Mouse (Mus musculus) midbrain, embryonic 13.5 days (tissue): ENCODE data around the gene Plekha4. TPM values are rescaled to one million over a fixed set of nuclear protein-coding genes. Genes with fewer than 3 reads are reported as not detected.
"Not testable (repeated sequence)": the region's sequence is repeated elsewhere in the genome, so short reads cannot be mapped to it uniquely, and the experiment has no call there.

Source experiments
- ATAC-seq: fragments of 200-750 bp; cut with Nextera tagmentation; 2 replicates; pipeline ENCODE4 v1.8.0; 2017; ENCODE audit warnings: mild to moderate bottlenecking, moderate TSS enrichment, moderate library complexity
- H3K27ac ChIP-seq: fragments of 300-500 bp; sonication (generic); 2 replicates; pipeline ENCODE4 v1.5.1; 2015; ENCODE audit warnings: inconsistent platforms, mild to moderate bottlenecking, moderate library complexity
- H3K27me3 ChIP-seq: fragments of 300-500 bp; sonication (generic); 2 replicates; pipeline ENCODE4 v1.6.1; 2015; ENCODE audit warnings: mild to moderate bottlenecking, inconsistent platforms
- H3K36me3 ChIP-seq: fragments of 300-500 bp; sonication (generic); 2 replicates; pipeline ENCODE4 v1.6.1; 2015; ENCODE audit warnings: mild to moderate bottlenecking, inconsistent platforms
- H3K4me1 ChIP-seq: fragments of 300-500 bp; sonication (generic); replicated peaks from 2 replicates; pipeline ENCODE4 v1.6.1; 2015; ENCODE audit warnings: inconsistent platforms
- H3K4me2 ChIP-seq: fragments of 300-500 bp; sonication (generic); replicated peaks from 2 replicates; pipeline ENCODE4 v1.6.1; 2015; ENCODE audit warnings: moderate library complexity, mild to moderate bottlenecking, inconsistent platforms
- H3K4me3 ChIP-seq: fragments of 300-500 bp; sonication (generic); replicated peaks from 2 replicates; pipeline ENCODE4 v1.5.1; 2015; ENCODE audit warnings: mild to moderate bottlenecking, inconsistent platforms
- H3K9ac ChIP-seq: fragments of 300-500 bp; sonication (generic); replicated peaks from 2 replicates; pipeline ENCODE4 v1.6.1; 2015; ENCODE audit warnings: mild to moderate bottlenecking, inconsistent platforms
- H3K9me3 ChIP-seq: fragments of 300-500 bp; sonication (generic); 2 replicates; pipeline ENCODE4 v1.6.1; 2016; ENCODE audit warnings: mild to moderate bottlenecking, inconsistent platforms
- WGBS: fragments of 180-500 bp; shearing (Covaris S2); methylation state at CpG from one replicate; pipeline ENCODE4 v1.1.7; 2015; 5-methylcytosine and 5-hydroxymethylcytosine counted together
- polyA plus RNA-seq: library from polyadenylated mRNA; unstranded; fragments of >200 nt; fragmentation: Nextera tagmentation; extraction: Ambion mirVana; gene quantifications from 2 replicates; pipeline ENCODE4 v1.2.1, GENCODE M21; 2015

Plekha4 gene
- polyA plus RNA-seq, 1 experiment from 2014 or later: 0.46 TPM

DNA sequence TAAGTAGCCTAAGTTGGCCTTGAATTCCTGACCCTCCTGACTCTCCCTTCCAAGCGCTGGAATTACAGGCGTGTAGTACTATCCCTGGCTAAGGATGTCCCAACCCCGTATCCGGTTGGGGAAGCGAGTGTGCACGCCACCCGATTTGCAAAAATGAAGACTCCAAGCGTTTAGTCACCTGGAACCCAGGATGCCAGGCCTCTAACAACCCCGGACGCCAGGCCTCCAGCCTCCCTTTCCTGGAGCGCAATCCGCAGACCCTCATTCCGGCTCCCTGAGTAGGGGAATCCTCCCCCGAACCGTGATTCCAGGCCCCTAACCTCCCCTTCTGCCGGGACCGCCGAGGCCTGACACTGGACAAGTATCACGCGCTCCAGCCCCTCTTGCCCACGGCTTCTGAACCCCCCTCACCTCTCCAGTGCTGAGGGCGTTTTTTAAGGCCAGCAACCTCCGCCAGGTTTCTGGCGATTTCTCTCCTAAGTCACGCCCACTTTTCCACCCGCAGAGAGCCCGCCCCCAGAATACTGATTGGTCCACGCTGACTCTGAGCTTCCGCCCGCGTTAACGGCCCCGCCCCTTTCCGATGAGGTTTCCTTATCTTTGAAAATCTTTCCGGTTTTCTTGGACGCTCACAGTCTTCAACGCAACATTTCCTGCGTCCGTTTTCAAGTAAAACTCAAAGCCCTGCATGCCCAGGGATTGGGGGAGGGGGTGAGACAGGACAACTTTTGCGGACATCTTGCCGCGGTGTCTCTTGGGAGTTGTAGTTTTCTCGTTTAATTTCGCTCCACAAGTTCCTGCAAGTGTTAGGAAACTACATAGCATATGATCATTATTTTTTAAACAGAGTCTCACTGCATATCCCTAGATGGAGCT is 16.0 kb upstream of the Plekha4 start, which contains the start of gene Nucb1:
TSS of gene Nucb1 (minus strand) at position 495 of the 876 bp plus-strand sequence.
- Histone ChIP-seq H3K36me3 (peaks cover 18% of the 10 kb centered on the region), H3K4me2 (peak within 1 kb of the TSS; percentile 92), H3K4me3 (peak within 1 kb of the TSS; percentile 54), H3K4me1 (peaks cover 18% of the 10 kb centered on the region), H3K27ac (peak within 1 kb of the TSS; percentile 41), H3K9ac (peak within 1 kb of the TSS; percentile 76), H3K9me3 (no peaks in the 10 kb centered on the region), H3K27me3 (no peaks in the 10 kb centered on the region)
- under 1% methylated on average over 44 of the region's 44 CpGs for WGBS
- peak; percentile 89 for ATAC-seq

DNA sequence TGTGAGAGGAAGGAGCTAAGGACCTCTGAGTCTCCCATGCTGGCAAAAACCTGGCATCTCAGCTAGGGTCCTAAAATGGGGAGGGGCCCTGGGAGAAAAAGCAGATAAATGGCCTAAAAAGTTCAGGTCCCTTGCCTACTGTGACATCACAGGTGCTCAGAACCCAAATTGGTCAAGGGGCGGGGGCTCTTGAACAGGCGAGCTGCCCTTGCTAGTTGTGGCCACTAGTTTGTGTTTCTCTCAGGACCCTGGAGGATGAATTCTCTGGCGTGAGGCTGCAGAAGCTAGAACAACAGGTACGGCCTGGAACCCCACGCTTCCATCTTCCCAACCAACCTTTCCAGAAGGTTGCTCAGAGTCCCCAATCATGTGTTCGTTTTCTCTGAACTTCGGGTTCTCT is 11.7 kb upstream of the Plekha4 start:
- no peaks in the 10 kb centered on the region for H3K9me3 ChIP-seq
- H3K4me1 ChIP-seq: peaks cover 4% of the 10 kb centered on the region
- no peak overlapping the region for H3K4me2 ChIP-seq
- no peak overlapping the region for H3K4me3 ChIP-seq
- WGBS: 84% methylated on average over 7 of the region's 7 CpGs
- no peak overlapping the region for H3K27ac ChIP-seq
- ATAC-seq: no peak
- H3K9ac ChIP-seq: no peak overlapping the region
- no peaks in the 10 kb centered on the region for H3K36me3 ChIP-seq
- H3K27me3 ChIP-seq: no peaks in the 10 kb centered on the region

DNA sequence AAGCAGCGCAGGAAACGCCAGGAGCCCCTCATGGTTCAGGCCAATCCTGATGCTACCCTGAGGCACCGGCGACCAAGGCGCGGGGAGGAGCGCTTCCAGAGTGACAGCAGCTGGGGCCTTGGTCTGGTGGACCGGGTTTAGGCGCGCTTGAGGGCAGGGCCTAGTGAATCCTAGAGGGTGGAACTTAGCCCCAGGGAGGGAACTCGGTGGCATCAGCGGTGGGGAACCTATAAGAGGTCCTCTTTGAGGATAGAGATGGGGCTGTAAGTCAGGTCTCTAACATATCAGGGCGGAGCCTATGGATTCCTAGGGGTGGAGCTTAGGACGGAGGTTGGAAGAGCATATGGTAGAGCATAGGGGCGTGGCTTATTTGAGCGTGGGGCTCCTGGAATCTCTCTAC is 10.7 kb upstream of the Plekha4 start:
- no peak for ATAC-seq
- no peaks in the 10 kb centered on the region for H3K9me3 ChIP-seq
- H3K4me2 ChIP-seq: no peak overlapping the region
- no peak overlapping the region for H3K27ac ChIP-seq
- no peak overlapping the region for H3K9ac ChIP-seq
- no peaks in the 10 kb centered on the region for H3K27me3 ChIP-seq
- no peaks in the 10 kb centered on the region for H3K4me1 ChIP-seq
- 26% methylated on average over 16 of the region's 16 CpGs for WGBS
- H3K4me3 ChIP-seq: no peak overlapping the region
- no peaks in the 10 kb centered on the region for H3K36me3 ChIP-seq

DNA sequence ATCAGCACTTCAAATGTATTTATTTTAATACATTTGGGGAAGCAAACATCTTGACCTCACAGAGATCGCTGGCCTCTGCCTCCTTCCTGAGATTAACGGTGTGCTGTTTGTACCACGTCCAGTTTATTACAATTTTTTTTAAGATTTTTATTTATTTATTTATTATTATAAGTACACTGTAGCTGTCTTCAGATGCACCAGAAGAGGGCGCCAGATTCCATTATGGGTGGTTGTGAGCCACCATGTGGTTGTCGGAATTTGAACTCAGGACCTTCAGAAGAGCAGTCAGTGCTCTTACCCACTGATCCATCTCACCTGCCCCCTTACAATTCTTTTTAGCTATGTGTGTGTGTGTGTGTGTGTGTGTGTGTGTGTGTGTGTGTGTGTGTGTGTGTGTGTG is 9.3 kb upstream of the Plekha4 start:
- H3K27me3 ChIP-seq, H3K9me3 ChIP-seq, H3K4me2 ChIP-seq, H3K4me1 ChIP-seq, H3K4me3 ChIP-seq, ATAC-seq, H3K27ac ChIP-seq, H3K9ac ChIP-seq, H3K36me3 ChIP-seq: not testable (repeated sequence)
- WGBS: 71% methylated on average over 5 of the region's 5 CpGs

DNA sequence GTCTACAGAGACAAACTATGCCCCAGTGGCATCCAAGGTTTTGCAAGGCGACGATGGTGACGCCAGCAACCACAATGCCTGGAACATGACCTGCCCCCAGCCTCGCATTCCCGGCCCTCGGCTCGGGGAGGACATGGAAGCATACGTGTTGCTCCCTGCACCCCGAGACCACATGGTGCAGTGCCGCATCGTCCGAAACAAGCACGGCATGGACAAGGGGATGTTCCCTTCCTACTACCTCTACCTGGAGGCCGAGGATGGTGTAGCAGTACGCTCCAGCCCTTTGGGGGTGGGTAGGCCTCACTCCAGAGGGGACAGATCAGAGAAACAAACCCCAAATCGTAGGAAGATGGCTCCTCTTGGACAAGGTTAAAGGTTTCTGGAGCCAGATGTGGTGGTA is 7.5 kb upstream of the Plekha4 start:
- WGBS: 93% methylated on average over 16 of the region's 16 CpGs
- no peaks in the 10 kb centered on the region for H3K27me3 ChIP-seq
- no peaks in the 10 kb centered on the region for H3K9me3 ChIP-seq
- no peak overlapping the region for H3K4me3 ChIP-seq
- H3K36me3 ChIP-seq: no peaks in the 10 kb centered on the region
- H3K9ac ChIP-seq: no peak overlapping the region
- H3K4me2 ChIP-seq: no peak overlapping the region
- ATAC-seq: no peak
- no peak overlapping the region for H3K27ac ChIP-seq
- peaks cover 12% of the 10 kb centered on the region; the same call in 1 of the 2 replicates for H3K4me1 ChIP-seq

DNA sequence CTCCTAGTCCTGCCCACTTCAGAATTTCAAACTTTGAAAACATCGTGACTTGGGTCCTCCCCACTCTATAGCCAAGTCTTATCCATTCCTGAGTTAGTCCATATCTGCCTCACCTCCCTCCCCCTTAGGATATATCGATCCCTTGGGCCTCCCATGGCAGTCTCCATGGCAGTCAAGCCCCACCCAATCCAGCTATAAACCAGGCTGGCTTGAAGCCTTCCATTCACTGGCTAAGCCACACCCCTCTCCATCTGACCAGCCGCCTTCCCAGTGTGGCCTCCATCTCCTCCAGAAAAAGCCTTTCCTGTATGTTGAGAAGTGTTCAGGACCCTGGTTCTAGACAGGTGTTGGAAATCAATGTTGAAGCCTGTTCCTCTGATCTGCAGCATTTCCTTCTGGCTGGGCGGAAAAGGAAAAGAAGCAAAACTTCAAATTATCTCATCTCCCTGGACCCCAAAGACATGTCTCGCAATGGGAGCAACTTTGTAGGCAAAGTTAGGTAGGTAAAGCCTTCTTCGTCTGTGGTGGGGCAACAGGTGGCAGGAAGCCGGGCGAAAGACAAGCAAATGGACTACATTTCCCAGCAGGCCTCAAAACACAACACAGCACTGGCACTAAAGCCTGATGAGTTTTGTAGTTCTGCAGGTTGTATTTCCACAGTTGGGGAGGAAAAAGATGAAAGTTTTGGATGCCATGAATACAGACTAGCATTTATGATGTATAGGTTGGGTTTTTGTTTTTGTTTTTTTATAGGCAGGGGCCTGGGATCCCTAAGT is 6.6 kb upstream of the Plekha4 start:
- Histone ChIP-seq H3K4me3 (no peak overlapping the region), H3K27ac (no peak overlapping the region), H3K4me2 (no peak overlapping the region), H3K27me3 (no peaks in the 10 kb centered on the region), H3K4me1 (peaks cover 16% of the 10 kb centered on the region), H3K36me3 (no peaks in the 10 kb centered on the region), H3K9me3 (no peaks in the 10 kb centered on the region), H3K9ac (no peak overlapping the region)
- ATAC-seq: no peak
- WGBS: 84% methylated on average over 8 of the region's 8 CpGs

DNA sequence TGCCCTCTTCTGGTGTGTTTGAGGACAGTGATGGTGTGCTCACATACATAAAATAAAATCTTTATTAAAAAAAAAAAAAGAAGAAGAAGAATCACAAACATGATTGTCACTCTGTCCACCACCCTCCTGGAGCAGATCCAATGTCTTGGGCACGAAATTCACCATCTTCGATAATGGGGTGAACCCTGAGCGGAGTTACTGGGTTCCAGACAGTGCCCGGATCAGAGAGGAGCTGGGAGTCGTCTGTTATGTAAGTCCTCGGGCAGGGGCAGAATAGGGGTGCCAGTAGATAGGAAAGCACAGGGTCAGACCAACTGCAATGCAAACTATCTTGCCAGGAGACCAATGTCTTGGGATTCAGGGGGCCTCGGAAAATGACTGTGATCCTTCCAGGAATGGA is 5.5 kb upstream of the Plekha4 start:
- WGBS: 93% methylated on average over 7 of the region's 7 CpGs
- peaks cover 27% of the 10 kb centered on the region for H3K4me1 ChIP-seq
- no peak for ATAC-seq

DNA sequence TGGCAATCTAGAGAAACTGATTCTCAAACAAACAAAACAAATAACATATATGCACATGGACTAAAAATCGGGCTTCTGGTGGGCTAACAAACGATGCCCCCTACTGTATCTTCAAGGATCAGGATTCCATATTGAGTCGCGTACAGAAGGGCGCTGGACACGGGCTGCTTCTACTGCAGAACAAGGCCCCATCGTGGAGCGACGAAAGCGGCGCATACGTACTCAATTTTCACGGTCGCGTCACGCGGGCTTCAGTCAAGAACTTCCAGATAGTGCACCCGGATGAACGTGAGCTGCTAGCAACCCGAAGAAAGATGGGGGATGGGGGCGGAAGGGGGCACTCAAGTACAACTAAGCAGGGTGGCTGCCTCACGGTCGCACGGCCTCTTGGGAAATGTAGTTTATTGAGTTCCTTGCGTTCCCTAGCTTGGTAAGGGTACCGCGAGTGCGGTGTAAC is 4.4 kb upstream of the Plekha4 start:
- Histone ChIP-seq H3K9ac (peak overlapping the region; percentile 66), H3K4me2 (peak overlapping the region; percentile 59), H3K27ac (peak overlapping the region; percentile 86), H3K9me3 (no peaks in the 10 kb centered on the region), H3K36me3 (no peaks in the 10 kb centered on the region), H3K27me3 (0 out of 2 replicates have a peak, but pooled peaks cover 3% of the 10 kb centered on the region), H3K4me1 (peaks cover 33% of the 10 kb centered on the region), H3K4me3 (peak overlapping the region; percentile 51)
- ATAC-seq: peak; percentile 76
- WGBS: under 1% methylated on average over 28 of the region's 28 CpGs

More for the DNA sequence above, 5.5 kb upstream of the Plekha4 start:
- no peak overlapping the region for H3K9ac ChIP-seq
- H3K4me3 ChIP-seq: no peak overlapping the region
- H3K9me3 ChIP-seq: no peaks in the 10 kb centered on the region
- H3K4me2 ChIP-seq: no peak overlapping the region
- H3K27ac ChIP-seq: no peak overlapping the region
- 0 out of 2 replicates have a peak, but pooled peaks cover 3% of the 10 kb centered on the region for H3K27me3 ChIP-seq
- no peaks in the 10 kb centered on the region for H3K36me3 ChIP-seq

DNA sequence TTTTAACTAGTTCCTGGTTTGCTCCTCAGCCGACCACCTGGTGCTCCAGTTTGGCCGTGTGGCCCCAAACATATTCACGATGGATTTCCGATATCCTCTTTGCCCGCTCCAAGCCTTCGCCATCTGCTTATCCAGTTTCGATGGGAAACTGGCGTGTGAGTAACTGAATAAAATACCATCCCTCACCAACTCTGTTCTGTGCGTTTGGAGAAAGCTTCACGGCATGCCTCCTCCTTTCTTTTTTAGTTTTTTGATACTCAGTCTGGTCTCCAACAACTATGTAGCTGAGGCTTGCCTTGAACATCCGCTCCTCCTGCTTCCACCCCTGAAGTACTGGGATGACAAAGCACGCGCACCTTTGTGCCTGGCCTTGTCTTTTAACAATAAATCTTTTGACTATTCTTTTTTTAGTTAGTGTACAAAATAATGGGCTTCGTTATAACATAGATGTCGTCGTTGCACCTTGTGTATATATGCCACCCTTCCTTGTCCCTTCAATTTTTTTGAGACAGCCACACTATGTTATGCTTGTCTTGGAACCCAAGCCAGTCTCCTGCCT is 3.9 kb upstream of the Plekha4 start:
- no peaks in the 10 kb centered on the region for H3K36me3 ChIP-seq
- H3K9ac ChIP-seq: peak overlapping the region; percentile 66
- 0 out of 2 replicates have a peak, but pooled peaks have one; percentile 10 for ATAC-seq
- no peaks in the 10 kb centered on the region for H3K9me3 ChIP-seq
- H3K4me3 ChIP-seq: peak overlapping the region; percentile 51
- WGBS: 57% methylated on average over 16 of the region's 16 CpGs
- peaks cover 33% of the 10 kb centered on the region for H3K4me1 ChIP-seq
- H3K4me2 ChIP-seq: peak overlapping the region; percentile 59
- no peak overlapping the region for H3K27ac ChIP-seq
- 0 out of 2 replicates have a peak, but pooled peaks cover 3% of the 10 kb centered on the region for H3K27me3 ChIP-seq

DNA sequence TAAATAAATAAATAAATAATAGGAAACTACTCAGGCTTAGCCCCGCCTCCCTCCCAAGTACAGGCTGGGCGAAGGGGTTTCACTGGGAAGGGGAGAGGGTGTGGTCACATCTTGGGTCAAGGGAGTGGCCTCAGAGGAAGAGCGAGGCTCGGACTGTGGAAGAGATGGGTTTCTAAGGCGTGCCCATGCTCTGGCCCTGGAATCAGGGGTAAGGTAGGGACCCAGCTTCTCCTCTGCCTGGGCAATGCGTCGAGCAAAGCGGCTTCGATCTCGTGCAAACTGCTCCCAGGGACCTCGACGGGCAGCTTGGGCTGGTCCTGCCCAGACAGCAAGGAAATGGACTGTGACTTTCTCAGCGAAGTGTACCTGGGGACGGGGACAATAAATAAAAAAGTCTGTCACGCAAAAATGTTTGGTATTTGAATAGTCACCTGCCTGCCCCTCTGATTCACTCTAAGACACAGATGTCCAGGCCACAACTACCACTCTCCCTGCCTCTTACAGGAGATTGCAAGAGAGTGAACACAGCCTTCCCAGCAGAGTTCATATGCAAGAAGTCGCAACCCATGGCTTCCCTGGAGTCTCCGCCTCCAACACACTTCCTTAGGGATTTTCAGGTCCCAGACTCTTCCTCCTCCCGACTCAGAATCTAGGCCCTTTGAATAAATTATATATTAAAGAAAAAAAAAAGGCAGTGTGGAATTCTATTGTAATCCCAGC is 3.0 kb upstream of the Plekha4 start:
- Histone ChIP-seq H3K36me3 (no peaks in the 10 kb centered on the region), H3K9ac (0 out of 2 replicates have a peak overlapping the region, but pooled peaks have one; percentile 24), H3K9me3 (no peaks in the 10 kb centered on the region), H3K27ac (no peak overlapping the region), H3K27me3 (0 out of 2 replicates have a peak, but pooled peaks cover 3% of the 10 kb centered on the region), H3K4me3 (no peak overlapping the region), H3K4me1 (peaks cover 33% of the 10 kb centered on the region), H3K4me2 (no peak overlapping the region)
- WGBS: 75% methylated on average over 18 of the region's 18 CpGs
- no peak for ATAC-seq

DNA sequence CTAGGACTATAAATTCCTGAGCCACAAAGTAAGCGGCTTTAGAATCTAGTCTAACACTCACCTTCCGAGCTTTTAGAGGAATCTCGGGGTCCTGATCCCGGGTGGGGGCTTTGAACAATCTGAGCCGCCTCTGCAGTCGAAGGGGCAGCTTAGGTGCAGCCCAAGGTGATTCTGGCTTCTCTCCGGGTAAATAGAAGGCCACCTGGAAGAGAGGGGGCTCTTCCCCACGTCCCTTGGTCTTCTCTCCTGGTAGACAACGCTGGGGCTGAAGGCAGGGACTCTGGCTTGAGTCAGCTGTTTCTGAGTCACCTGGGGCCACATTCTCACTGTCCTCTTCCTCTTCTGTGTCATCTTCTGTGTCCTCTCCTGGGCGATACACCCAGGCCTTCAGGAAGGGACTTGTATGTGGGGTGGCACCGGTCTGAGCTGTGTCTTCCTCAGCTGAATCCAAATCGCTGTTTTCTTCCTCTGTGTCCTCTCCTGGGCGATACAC is 2.4 kb upstream of the Plekha4 start:
- 88% methylated on average over 13 of the region's 13 CpGs for WGBS
- H3K36me3 ChIP-seq: no peaks in the 10 kb centered on the region
- H3K4me2 ChIP-seq: no peak overlapping the region
- no peak overlapping the region for H3K27ac ChIP-seq
- H3K9ac ChIP-seq: 0 out of 2 replicates have a peak overlapping the region, but pooled peaks have one; percentile 16
- no peak overlapping the region for H3K4me3 ChIP-seq
- ATAC-seq: no peak
- H3K27me3 ChIP-seq: 0 out of 2 replicates have a peak, but pooled peaks cover 3% of the 10 kb centered on the region
- H3K4me1 ChIP-seq: peaks cover 33% of the 10 kb centered on the region
- no peaks in the 10 kb centered on the region for H3K9me3 ChIP-seq
